Mouse (Mus musculus) heart, adult 2 months (tissue): Measurements from ENCODE around the gene Exosc2. TPM values are rescaled to one million over a fixed set of nuclear protein-coding genes. Genes with fewer than 3 reads are reported as not detected.

ENCODE experiments used
- DNase-seq, 2 experiments: peaks; one replicate each; pipeline ENCODE4 v3.0.0; 2021
- H3K27ac ChIP-seq: fragments of 200-600 bp; 2 replicates; pipeline ENCODE4 v1.8.1; 2022
- H3K27me3 ChIP-seq: fragments of 200-500 bp; 2 replicates; pipeline ENCODE4 v1.6.1; 2012; ENCODE audit warnings: mild to moderate bottlenecking, low read length, inconsistent platforms, mixed read lengths; ENCODE audit not compliant: control insufficient read depth, insufficient read depth
- H3K36me3 ChIP-seq: fragments of 200-500 bp; 2 replicates; pipeline ENCODE4 v1.6.1; 2012; ENCODE audit warnings: low read length, inconsistent platforms; ENCODE audit not compliant: control insufficient read depth, insufficient read depth
- H3K4me1 ChIP-seq: fragments of 200-500 bp; 2 replicates; pipeline ENCODE4 v1.6.1; 2011; ENCODE audit warnings: low read length; ENCODE audit not compliant: control insufficient read depth, insufficient read depth
- H3K4me3 ChIP-seq: fragments of 200-600 bp; 2 replicates; pipeline ENCODE4 v1.8.1; 2022
- H3K79me2 ChIP-seq: fragments of 200-500 bp; replicated peaks from 2 replicates; pipeline ENCODE4 v1.6.1; 2012; ENCODE audit warnings: mild to moderate bottlenecking, inconsistent platforms, low read length, moderate library complexity, mixed read lengths; ENCODE audit not compliant: control insufficient read depth, insufficient read depth
- H3K9ac ChIP-seq: fragments of 200-500 bp; 2 replicates; pipeline ENCODE4 v1.6.1; 2012; ENCODE audit warnings: low read depth, mild to moderate bottlenecking, control low read depth, inconsistent platforms, low read length, mixed read lengths
- CTCF ChIP-seq: fragments of 200-600 bp; IDR thresholded peaks from 2 replicates; pipeline ENCODE4 v1.8.1; 2022; ENCODE audit warnings: antibody characterized with exemption, mild to moderate bottlenecking, moderate library complexity
- EP300 ChIP-seq: fragments of 200-500 bp; IDR thresholded peaks from 2 replicates; pipeline ENCODE4 v1.6.1; 2011; ENCODE audit warnings: low read depth, low read length, control low read depth; ENCODE audit not compliant: insufficient read depth
- POLR2A ChIP-seq: fragments of 200-500 bp; IDR thresholded peaks from 2 replicates; pipeline ENCODE4 v1.6.1; 2011; ENCODE audit warnings: mild to moderate bottlenecking, low read depth, low read length, control low read depth; ENCODE audit not compliant: insufficient read depth
- WGBS: fragments of 180-500 bp; shearing (Covaris S2); methylation state at CpG from one replicate; pipeline ENCODE4 v1.1.7; 2018; 5-methylcytosine and 5-hydroxymethylcytosine counted together
- intact Hi-C: fragments of 180-260 bp; cut with DNase I; formaldehyde crosslinking; loops from one replicate; pipeline ENCODE4 v1.15.1; 2025
- polyA plus RNA-seq: library from polyadenylated mRNA; depleted of rRNA; stranded (reverse); fragments of >200 nt; gene quantifications from 2 replicates; pipeline ENCODE4 v1.2.3, GENCODE M21; 2012
- total RNA-seq, 2 experiments: library from RNA; stranded (reverse); gene quantifications; 2 replicates each; pipeline ENCODE4 v1.2.3; 2021

The Exosc2 gene
- total and polyA plus RNA-seq, 3 experiments = 5.5 to 9.0 (median 8.7) TPM

DNA sequence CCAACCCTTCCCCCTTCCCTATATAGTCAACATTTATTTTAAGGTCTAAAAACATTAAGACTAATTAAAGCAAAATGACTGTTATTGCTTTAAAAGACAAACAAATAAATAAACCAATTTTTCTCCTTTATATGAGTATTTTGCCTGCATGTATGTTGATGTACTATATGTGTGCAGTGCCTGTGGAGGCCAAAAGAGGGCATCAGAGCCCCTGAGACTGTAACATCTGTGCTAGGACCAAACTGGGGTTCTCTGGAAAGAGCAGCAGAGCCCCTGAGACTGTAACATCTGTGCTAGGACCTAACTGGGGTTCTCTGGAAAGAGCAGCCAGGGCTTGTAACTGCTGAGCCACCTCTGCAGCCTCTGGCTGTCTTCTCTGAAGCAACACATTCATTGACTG lies 27.7 kb downstream of the Exosc2 start:
- Histone ChIP-seq H3K9ac (no peak overlapping the region), H3K4me3 (no peak overlapping the region), H3K79me2 (peaks cover 2% of the 10 kb centered on the region; the same call in 1 of the 2 replicates), H3K27me3 (no peaks in the 10 kb centered on the region), H3K4me1 (peaks cover 2% of the 10 kb centered on the region; the same call in 1 of the 2 replicates), H3K36me3 (no peaks in the 10 kb centered on the region), H3K27ac (no peak overlapping the region)
- intact Hi-C loops = no loop called here
- TF ChIP-seq POLR2A = no peak
- peak; percentile 56 for TF ChIP-seq CTCF
- TF ChIP-seq EP300 = no peak
- no peak for DNase-seq

DNA sequence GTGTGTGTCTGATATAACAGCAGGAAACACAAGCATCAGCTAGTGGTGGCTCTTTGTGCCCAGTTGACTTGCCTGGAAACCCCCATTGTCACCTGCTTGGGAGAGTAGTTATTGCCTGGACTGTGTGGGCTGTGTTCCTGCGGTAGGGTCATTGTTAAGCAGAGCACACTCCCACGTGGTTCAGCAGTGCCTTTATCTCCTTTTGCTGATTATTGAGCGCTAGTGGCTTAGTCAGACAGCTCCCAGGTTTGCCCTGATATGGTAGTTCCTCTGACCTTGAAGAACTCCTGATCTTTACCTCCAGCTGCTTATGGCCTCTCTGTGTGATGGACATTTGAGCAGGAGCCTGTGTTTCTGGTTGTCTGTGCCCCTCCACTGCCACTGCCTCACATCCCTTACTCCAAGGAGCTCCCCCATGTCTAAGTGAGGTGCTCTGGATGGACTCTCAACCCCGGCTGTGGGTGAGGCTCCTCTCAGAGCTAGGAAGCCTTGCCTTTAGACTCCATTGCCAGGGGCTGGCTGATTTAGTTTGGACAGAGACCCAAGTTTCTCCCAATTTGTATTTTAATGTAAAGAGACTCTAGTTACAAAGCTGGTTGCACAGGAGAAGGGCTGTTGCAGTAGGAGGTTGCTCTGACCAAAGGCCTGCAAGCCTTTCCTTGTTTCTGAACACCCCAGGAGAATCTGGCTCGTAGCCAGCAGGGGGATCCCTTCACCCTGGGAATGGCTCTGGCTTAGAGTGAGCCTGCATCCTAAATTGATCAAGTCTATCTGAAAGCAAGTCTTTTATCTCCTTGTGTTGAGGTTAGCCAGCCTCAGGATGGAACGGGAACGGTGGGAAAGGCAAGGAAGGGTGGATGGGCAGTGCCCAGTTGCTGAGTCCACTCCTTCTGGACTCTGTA lies 30.3 kb downstream of the Exosc2 start:
- peaks cover 2% of the 10 kb centered on the region; the same call in 1 of the 2 replicates for H3K4me1 ChIP-seq
- H3K9ac ChIP-seq = no peak overlapping the region
- H3K4me3 ChIP-seq = no peak overlapping the region
- no peaks in the 10 kb centered on the region; the same call in 1 of the 2 replicates for H3K79me2 ChIP-seq
- no peaks in the 10 kb centered on the region for H3K36me3 ChIP-seq
- TF ChIP-seq EP300 (no peak), POLR2A (no peak), CTCF (no peak)
- intact Hi-C loops = no loop called here
- no peak overlapping the region for H3K27ac ChIP-seq
- 38% methylated on average over 7 of the region's 7 CpGs for WGBS
- no peaks in the 10 kb centered on the region for H3K27me3 ChIP-seq
- no peak for DNase-seq

DNA sequence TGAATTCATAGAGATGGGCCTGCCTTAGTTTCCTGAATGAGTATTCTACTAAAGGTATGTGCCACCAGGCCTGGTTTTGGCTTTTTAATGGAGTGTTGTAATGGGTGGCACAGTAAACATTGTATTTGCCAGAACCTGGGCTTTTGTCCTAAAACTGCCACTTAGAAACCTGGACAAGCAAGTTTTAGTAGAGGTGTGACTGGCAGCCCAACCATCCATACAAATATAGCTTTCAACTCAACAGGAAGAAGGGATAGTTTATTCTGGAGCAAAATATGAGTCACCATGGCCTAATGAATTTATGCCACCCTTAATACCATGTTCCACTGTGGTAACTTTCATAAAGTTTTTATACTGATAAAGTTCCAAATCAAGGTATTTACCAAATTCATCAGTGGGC lies 32.7 kb downstream of the Exosc2 start:
- peaks cover 2% of the 10 kb centered on the region; the same call in 1 of the 2 replicates for H3K4me1 ChIP-seq
- no peak overlapping the region for H3K9ac ChIP-seq
- H3K27me3 ChIP-seq = no peaks in the 10 kb centered on the region
- no peak overlapping the region for H3K27ac ChIP-seq
- TF ChIP-seq CTCF (no peak), POLR2A (no peak), EP300 (no peak)
- H3K36me3 ChIP-seq = no peaks in the 10 kb centered on the region
- intact Hi-C loops = no loop called here
- H3K79me2 ChIP-seq = peaks cover 1% of the 10 kb centered on the region; the same call in 1 of the 2 replicates
- no peak for DNase-seq
- no peak overlapping the region for H3K4me3 ChIP-seq

DNA sequence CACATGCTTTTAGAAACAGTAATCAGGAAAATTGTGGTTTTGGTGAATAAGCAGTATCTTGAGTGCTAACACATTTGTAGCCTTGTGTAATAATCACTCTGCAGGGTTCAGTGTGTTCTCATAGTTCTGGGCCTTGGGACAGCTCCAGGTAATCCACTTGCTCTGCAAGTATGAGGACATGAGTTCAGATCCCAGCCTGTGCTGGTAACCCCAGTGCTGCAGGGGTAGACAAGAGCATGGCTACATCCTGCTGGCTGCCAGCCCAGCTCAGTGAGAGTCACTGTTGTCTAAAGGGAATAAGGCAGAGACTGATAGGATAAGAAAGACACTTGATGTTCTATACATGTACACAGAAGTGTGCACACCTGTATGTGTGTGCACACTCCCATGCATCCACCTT lies 35.4 kb downstream of the Exosc2 start:
- intact Hi-C loops = no loop called here
- no peak overlapping the region for H3K4me3 ChIP-seq
- TF ChIP-seq CTCF = no peak
- TF ChIP-seq EP300 = no peak
- TF ChIP-seq POLR2A = no peak
- peaks cover 3% of the 10 kb centered on the region for H3K79me2 ChIP-seq
- no peaks in the 10 kb centered on the region for H3K36me3 ChIP-seq
- no peak overlapping the region for H3K9ac ChIP-seq
- no peak overlapping the region for H3K27ac ChIP-seq
- H3K27me3 ChIP-seq = no peaks in the 10 kb centered on the region
- DNase-seq = no peak
- no peaks in the 10 kb centered on the region for H3K4me1 ChIP-seq

DNA sequence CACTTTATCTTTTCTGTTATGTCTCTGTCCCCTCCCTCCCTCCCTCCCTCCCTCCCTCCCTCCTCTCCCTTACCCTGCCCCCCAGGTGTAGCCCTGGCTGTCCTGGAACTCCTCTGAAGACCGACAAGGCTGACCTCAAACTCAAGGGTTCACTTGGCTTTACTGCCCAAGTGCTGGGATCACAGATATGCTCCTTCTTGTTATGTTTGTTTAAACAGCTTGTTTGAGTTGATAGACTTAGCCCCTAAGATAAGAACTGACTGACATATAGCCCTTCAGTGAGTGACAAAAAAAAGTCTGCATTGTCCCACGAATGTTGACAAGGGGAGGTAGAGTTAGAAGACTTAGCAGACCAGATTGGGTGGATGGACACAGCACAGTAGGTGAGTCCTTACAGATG lies 36.0 kb downstream of the Exosc2 start:
- no peaks in the 10 kb centered on the region for H3K36me3 ChIP-seq
- TF ChIP-seq EP300 (no peak), CTCF (no peak), POLR2A (no peak)
- WGBS = 29% methylated on average over 2 of the region's 2 CpGs
- H3K4me3 ChIP-seq = no peak overlapping the region
- no peaks in the 10 kb centered on the region for H3K27me3 ChIP-seq
- intact Hi-C loops = no loop called here
- no peak overlapping the region for H3K27ac ChIP-seq
- H3K4me1 ChIP-seq = no peaks in the 10 kb centered on the region
- no peak for DNase-seq
- peaks cover 3% of the 10 kb centered on the region for H3K79me2 ChIP-seq
- no peak overlapping the region for H3K9ac ChIP-seq

DNA sequence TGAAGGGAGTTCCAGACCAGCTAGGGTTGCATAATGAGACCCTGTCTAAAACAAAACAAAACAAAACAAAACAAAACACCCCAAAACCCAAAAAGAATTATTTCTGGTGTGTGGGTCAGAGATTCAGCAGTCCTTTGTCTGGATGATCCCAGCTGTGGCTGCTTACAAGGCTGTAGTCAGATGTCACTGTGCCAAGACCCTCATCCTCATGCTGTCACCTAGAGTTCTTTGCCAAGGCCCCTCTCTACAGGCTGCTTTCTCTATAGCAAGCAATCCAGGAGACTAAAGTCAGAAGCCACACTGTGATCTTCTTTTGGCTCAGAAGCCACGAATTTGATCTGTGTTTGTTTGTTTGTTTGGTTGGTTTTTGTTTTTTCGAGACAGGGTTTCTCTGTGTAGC lies 42.2 kb downstream of the Exosc2 start:
- TF ChIP-seq CTCF (no peak), EP300 (no peak), POLR2A (no peak)
- 85% methylated on average over 2 of the region's 2 CpGs for WGBS
- Histone ChIP-seq H3K79me2 (peaks cover 2% of the 10 kb centered on the region; the same call in 1 of the 2 replicates), H3K27ac (no peak overlapping the region), H3K4me3 (no peak overlapping the region), H3K27me3 (no peaks in the 10 kb centered on the region), H3K9ac (no peak overlapping the region), H3K36me3 (no peaks in the 10 kb centered on the region), H3K4me1 (peaks cover 4% of the 10 kb centered on the region)
- DNase-seq = no peak
- intact Hi-C loops = no loop called here
